ENCODE assay signal across 7 mouse cellular contexts in the genomic region with DNA sequence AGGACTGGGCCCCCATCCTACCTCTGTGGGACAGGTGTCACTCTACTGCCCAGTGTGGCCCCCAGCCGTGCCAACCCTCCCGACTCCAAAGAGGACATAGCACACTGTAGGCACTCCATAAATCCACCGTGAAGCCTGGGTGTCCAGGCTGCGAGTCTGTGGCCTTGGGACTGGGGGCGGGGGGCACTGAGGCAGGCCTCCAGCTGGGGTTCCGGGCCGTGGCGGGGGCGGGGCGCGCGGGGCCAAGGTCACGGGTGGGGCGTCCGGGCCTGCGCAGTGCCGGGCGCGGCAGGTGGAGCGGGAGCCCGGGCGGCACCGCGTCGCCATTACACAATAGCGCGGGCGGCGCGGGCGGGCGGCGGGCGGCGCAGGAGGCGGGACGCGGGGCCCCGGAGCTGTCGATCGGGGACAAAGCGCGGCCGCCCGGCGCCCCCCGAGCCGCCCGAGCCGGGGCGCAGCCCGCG. TPM values are rescaled to one million over a fixed set of nuclear protein-coding genes. Genes with fewer than 3 reads are reported as not detected.
A peak's percentile ranks its signal among the peaks of the same experiment; 100 is the strongest.
DNase-seq lines count a peak whose midpoint lies in the region; ATAC-seq and TF ChIP-seq lines count a peak whose summit lies in the region.

A gene (plus strand): TSS at position 326 of the 464 bp plus-strand sequence.

- TF ChIP-seq POLR2A in cortical plate, adult 2 months (IDR thresholded peaks at IDR 0.05; ENCODE audit: extremely low read depth, insufficient read depth, low read length), result no peak

- peaks cover 13% of the 10 kb centered on the region for H3K36me3 ChIP-seq in intestine, embryonic 14.5 days (ENCODE audit: control insufficient read depth, insufficient read depth, low read length)
- H3K36me3 ChIP-seq in limb, embryonic 10.5 days, result peaks cover 27% of the 10 kb centered on the region
- 0 out of 2 replicates have a peak, but pooled peaks cover 2% of the 10 kb centered on the region for H3K36me3 ChIP-seq in midbrain, embryonic 11.5 days (ENCODE audit: control insufficient read depth, insufficient read depth, low read length)

- no peaks in the 10 kb centered on the region for H3K9me3 ChIP-seq in intestine, embryonic 14.5 days (ENCODE audit: control insufficient read depth, low read length)
- no peaks in the 10 kb centered on the region for H3K9me3 ChIP-seq in limb, embryonic 10.5 days (replicated peaks)
- H3K9me3 ChIP-seq in midbrain, embryonic 11.5 days (ENCODE audit: control insufficient read depth, low read length), result no peaks in the 10 kb centered on the region

- no peaks in the 10 kb centered on the region for H3K27me3 ChIP-seq in intestine, embryonic 14.5 days (replicated peaks; ENCODE audit: control insufficient read depth, insufficient read depth, low read length)
- 0 out of 2 replicates have a peak, but pooled peaks cover 7% of the 10 kb centered on the region for H3K27me3 ChIP-seq in limb, embryonic 10.5 days (ENCODE audit: low read depth, poor library complexity, severe bottlenecking)
- H3K27me3 ChIP-seq in midbrain, embryonic 11.5 days (ENCODE audit: control insufficient read depth, insufficient read depth, low read length), result no peaks in the 10 kb centered on the region; the same call in 1 of the 2 replicates

- H3K27ac ChIP-seq in cortical plate, adult 2 months (ENCODE audit: insufficient read depth, low read length), result peak within 1 kb of the TSS; percentile 100
- peak within 1 kb of the TSS; percentile 90 for H3K27ac ChIP-seq in intestine, embryonic 14.5 days (ENCODE audit: low read depth)
- peak within 1 kb of the TSS; percentile 99 for H3K27ac ChIP-seq in limb, embryonic 10.5 days
- peak within 1 kb of the TSS; percentile 80 for H3K27ac ChIP-seq in midbrain, embryonic 11.5 days (ENCODE audit: low read depth, low read length)

- H3K9ac ChIP-seq in intestine, embryonic 14.5 days (ENCODE audit: low read length), result peak within 1 kb of the TSS; percentile 96
- H3K9ac ChIP-seq in midbrain, embryonic 11.5 days (ENCODE audit: low read length), result peak within 1 kb of the TSS; percentile 99

- peak; percentile 94 to 95 for DNase-seq in adrenal gland, adult 18-20 months (ENCODE audit: low spot score in 2 of 2)
- DNase-seq in gastrocnemius, postnatal 4 days (ENCODE audit: low spot score in 2 of 2), result peak; percentile 71 to 80
- peak; percentile 78 for DNase-seq in intestine, embryonic 14.5 days (ENCODE audit: low spot score)
- DNase-seq in limb, embryonic 10.5 days (ENCODE audit: low spot score), result peak; percentile 74
- no peak for DNase-seq in midbrain, embryonic 11.5 days (ENCODE audit: low spot score, missing footprints)
- peak; percentile 68 to 81 for DNase-seq in spleen, postnatal 10 days (ENCODE audit: low spot score in 2 of 2)

- peak within 1 kb of the TSS; percentile 88 for H3K4me2 ChIP-seq in intestine, embryonic 14.5 days (ENCODE audit: low read length)
- H3K4me2 ChIP-seq in midbrain, embryonic 11.5 days, result peak within 1 kb of the TSS; percentile 85

- WGBS in intestine, embryonic 14.5 days, result under 1% methylated on average over 33 of the region's 53 CpGs
- 2% methylated on average over 23 of the region's 53 CpGs for WGBS in limb, embryonic 10.5 days
- WGBS in midbrain, embryonic 11.5 days, result 1% methylated on average over 41 of the region's 53 CpGs

- no peak for TF ChIP-seq CTCF in cortical plate, adult 2 months (IDR thresholded peaks at IDR 0.05; ENCODE audit: extremely low read depth, insufficient read depth, low read length)

- peak within 1 kb of the TSS; percentile 100 for H3K4me3 ChIP-seq in cortical plate, adult 2 months (ENCODE audit: insufficient read depth, low read length)
- peak within 1 kb of the TSS; percentile 76 for H3K4me3 ChIP-seq in intestine, embryonic 14.5 days (ENCODE audit: low read depth, low read length)
- H3K4me3 ChIP-seq in limb, embryonic 10.5 days, result peak within 1 kb of the TSS; percentile 93
- peak within 1 kb of the TSS; percentile 97 for H3K4me3 ChIP-seq in midbrain, embryonic 11.5 days (ENCODE audit: low read depth, low read length)

- peak; percentile 58 for ATAC-seq in intestine, embryonic 14.5 days (replicated peaks; ENCODE audit: low FRiP score, low TSS enrichment, low read depth)
- peak; percentile 67 for ATAC-seq in midbrain, embryonic 11.5 days (ENCODE audit: low FRiP score)

- peaks cover 4% of the 10 kb centered on the region; the same call in 1 of the 2 replicates for H3K4me1 ChIP-seq in cortical plate, adult 2 months (ENCODE audit: control insufficient read depth, insufficient read depth, low read length)
- peaks cover 28% of the 10 kb centered on the region for H3K4me1 ChIP-seq in intestine, embryonic 14.5 days (replicated peaks; ENCODE audit: control insufficient read depth, insufficient read depth, low read length)
- peaks cover 55% of the 10 kb centered on the region for H3K4me1 ChIP-seq in limb, embryonic 10.5 days
- peaks cover 36% of the 10 kb centered on the region for H3K4me1 ChIP-seq in midbrain, embryonic 11.5 days (ENCODE audit: control insufficient read depth, insufficient read depth, low read length)

RNA-seq across cellular contexts. Expression of the gene that starts here (rescaled TPM):
- total RNA-seq in adrenal gland, adult 18-20 months (2021), result 1,000 to 10,000 TPM in 1 of 2 experiments, 100 to 1,000 TPM in 1; 911 to 1,138 TPM
- polyA plus RNA-seq in cortical plate, adult 2 months (2012; rRNA removed), result 897 and 916 TPM in 2 replicates
- total RNA-seq in gastrocnemius, postnatal 4 days (2021), result 100 to 1,000 TPM; 537 to 620 TPM
- polyA plus RNA-seq in intestine, embryonic 14.5 days (2014; fragmentation: Nextera tagmentation; extraction: Ambion mirVana), result 395 and 515 TPM in 2 replicates
- polyA plus RNA-seq in limb, embryonic 10.5 days (2016; fragmentation: Nextera tagmentation; extraction: Ambion mirVana), result 337 and 432 TPM in 2 replicates
- 306 and 325 TPM in 2 replicates for polyA plus RNA-seq in midbrain, embryonic 11.5 days (2014; fragmentation: Nextera tagmentation; extraction: Ambion mirVana)
